ENCODE assay signal across 21 mouse cellular contexts in genomic region chr2:82715773-82716172, GRCm38 (mm10).
DNase-seq lines count a peak whose midpoint lies in the region; ATAC-seq lines count a peak whose summit lies in the region.
"Had no signal": no experiment of that assay in that cellular context is flagged by ENCODE, and none has a peak within 500 bp of the region (broad histone marks: within the 10 kb centered on the region; RNA-seq: fewer than 3 reads in every experiment).

No protein-coding gene starts in this region.

- H3K4me1 ChIP-seq in heart, embryonic 13.5 days = no peaks in the 10 kb centered on the region
- H3K4me1 ChIP-seq: heart, embryonic 15.5 days; hindbrain, embryonic 12.5 days; limb, embryonic 13.5 days; lung, embryonic 15.5 days; midbrain, embryonic 12.5 days; neural tube, embryonic 12.5 days had no signal

- intact Hi-C loops in left cerebral cortex, postnatal 10 days (cut with DNase I) = no loop called here

- no peaks in the 10 kb centered on the region for H3K36me3 ChIP-seq in heart, embryonic 13.5 days
- H3K36me3 ChIP-seq: heart, embryonic 15.5 days; hindbrain, embryonic 12.5 days; limb, embryonic 13.5 days; lung, embryonic 15.5 days; midbrain, embryonic 12.5 days; neural tube, embryonic 12.5 days had no signal

- H3K9me3 ChIP-seq in heart, embryonic 13.5 days = no peaks in the 10 kb centered on the region
- H3K9me3 ChIP-seq: heart, embryonic 15.5 days; hindbrain, embryonic 12.5 days; lung, embryonic 15.5 days; midbrain, embryonic 12.5 days; neural tube, embryonic 12.5 days had no signal

- no peak for DNase-seq in heart, adult 8-10 months (ENCODE audit: low spot score)
- peak; percentile 7 to 9 for DNase-seq in frontal cortex, postnatal 10 days (ENCODE audit: low spot score in 2 of 2)
- DNase-seq in left cerebral cortex, postnatal 10 days (ENCODE audit: extremely low spot score in 1 of 2, low spot score in 2 of 2) = peak; percentile 22 to 38
- peak; percentile 4 for DNase-seq in right cerebral cortex, postnatal 25 days
- no peak for DNase-seq in kidney, postnatal 25 days
- no peak for DNase-seq in ovary, adult 18-20 months (ENCODE audit: low spot score)
- DNase-seq: adrenal gland, postnatal 36 days; gastrocnemius, postnatal 14 days; kidney, adult 18-20 months; thymus, postnatal 25 days had no signal

- H3K9ac ChIP-seq in heart, embryonic 13.5 days = no peak overlapping the region
- H3K9ac ChIP-seq: heart, embryonic 15.5 days; hindbrain, embryonic 12.5 days; limb, embryonic 13.5 days; liver, embryonic 14.5 days; lung, embryonic 15.5 days; midbrain, embryonic 12.5 days; neural tube, embryonic 12.5 days had no signal

- no peaks in the 10 kb centered on the region for H3K27me3 ChIP-seq in heart, embryonic 13.5 days (replicated peaks)
- H3K27me3 ChIP-seq: heart, embryonic 15.5 days; hindbrain, embryonic 12.5 days; limb, embryonic 13.5 days; lung, embryonic 15.5 days; midbrain, embryonic 12.5 days; neural tube, embryonic 12.5 days had no signal

- WGBS in heart, embryonic 13.5 days = 25% methylated on average over 3 of the region's 3 CpGs

- H3K27ac ChIP-seq in heart, embryonic 13.5 days (replicated peaks) = peak overlapping the region; percentile 66
- H3K27ac ChIP-seq: heart, embryonic 15.5 days; hindbrain, embryonic 12.5 days; kidney, postnatal 0 days; limb, embryonic 13.5 days; liver, embryonic 14.5 days; lung, embryonic 15.5 days; macrophage; midbrain, embryonic 12.5 days; neural tube, embryonic 12.5 days had no signal

- no peak overlapping the region for H3K4me3 ChIP-seq in heart, embryonic 13.5 days
- H3K4me3 ChIP-seq: heart, embryonic 15.5 days; hindbrain, embryonic 12.5 days; limb, embryonic 13.5 days; lung, embryonic 15.5 days; midbrain, embryonic 12.5 days; neural tube, embryonic 12.5 days had no signal

- ATAC-seq in heart, embryonic 13.5 days (ENCODE audit: extremely low read depth, insufficient number of reproducible peaks, low FRiP score, low TSS enrichment) = no peak; the same call in 1 of the 2 replicates
- ATAC-seq: forebrain, embryonic 14.5 days had no signal

- H3K4me2 ChIP-seq in heart, embryonic 13.5 days = 0 out of 2 replicates have a peak overlapping the region, but pooled peaks have one; percentile 9
- H3K4me2 ChIP-seq: heart, embryonic 15.5 days; hindbrain, embryonic 12.5 days; limb, embryonic 13.5 days; lung, embryonic 15.5 days; midbrain, embryonic 12.5 days; neural tube, embryonic 12.5 days had no signal

Comparison
In these comparisons a context has a peak if more than half of its experiments do, and no peak if none do; other contexts are left out.
1. DNase-seq: peak in frontal cortex, postnatal 10 days (2 of 2), left cerebral cortex, postnatal 10 days (2 of 2) and right cerebral cortex, postnatal 25 days (single experiment); none in heart, adult 8-10 months (single experiment), kidney, postnatal 25 days (0 of 2) and ovary, adult 18-20 months (single experiment).